Mouse (Mus musculus) bone marrow macrophage, adult 2 months (primary cell): ENCODE results near the gene Klf2.

Experiments
- CTCF ChIP-seq: IDR thresholded peaks from 2 replicates; pipeline ENCODE4 v1.5.1; 2012; ENCODE audit warnings: low read depth, mild to moderate bottlenecking, low read length, moderate library complexity
- POLR2A ChIP-seq: IDR thresholded peaks from 2 replicates; pipeline ENCODE4 v1.6.1; 2012; ENCODE audit warnings: mild to moderate bottlenecking, low read depth, low read length, borderline replicate concordance

GRCm38 (mm10) chr8:72289051-72289450 lies 29.8 kb upstream of the Klf2 start:
- TF ChIP-seq POLR2A (no peak), CTCF (no peak)
